Mouse (Mus musculus) heart, embryonic 11.5 days (tissue): ENCODE results near the gene Pdzd4. TPM values are rescaled to one million over a fixed set of nuclear protein-coding genes. Genes with fewer than 3 reads are reported as not detected.

Source experiments
- ATAC-seq: fragments of 200-750 bp; cut with Nextera tagmentation; replicated peaks from 2 replicates; pipeline ENCODE4 v1.8.0; 2017; ENCODE audit warnings: moderate library complexity; ENCODE audit not compliant: insufficient number of reproducible peaks, low FRiP score, low TSS enrichment
- H3K27ac ChIP-seq: fragments of 300-500 bp; sonication (generic); 2 replicates; pipeline ENCODE4 v1.5.1; 2014; ENCODE audit warnings: mild to moderate bottlenecking, low read depth, low read length
- H3K27me3 ChIP-seq: fragments of 300-500 bp; sonication (generic); 2 replicates; pipeline ENCODE4 v1.6.1; 2014; ENCODE audit warnings: mild to moderate bottlenecking, low read length, mixed read lengths; ENCODE audit not compliant: control insufficient read depth, insufficient read depth
- H3K36me3 ChIP-seq: fragments of 300-500 bp; sonication (generic); 2 replicates; pipeline ENCODE4 v1.6.1; 2014; ENCODE audit warnings: mild to moderate bottlenecking, low read length, moderate library complexity, mixed read lengths; ENCODE audit not compliant: control insufficient read depth, insufficient read depth
- H3K4me1 ChIP-seq: fragments of 300-500 bp; sonication (generic); 2 replicates; pipeline ENCODE4 v1.6.1; 2014; ENCODE audit warnings: low read length; ENCODE audit not compliant: control insufficient read depth, insufficient read depth
- H3K4me2 ChIP-seq: fragments of 300-500 bp; sonication (generic); 2 replicates; pipeline ENCODE4 v1.6.1; 2014; ENCODE audit warnings: mild to moderate bottlenecking, moderate library complexity
- H3K4me3 ChIP-seq: fragments of 300-500 bp; sonication (generic); 2 replicates; pipeline ENCODE4 v1.5.1; 2014; ENCODE audit warnings: low read depth, low read length
- H3K9ac ChIP-seq: fragments of 300-500 bp; sonication (generic); 2 replicates; pipeline ENCODE4 v1.6.1; 2014; ENCODE audit warnings: mild to moderate bottlenecking, low read depth, low read length, moderate library complexity
- H3K9me3 ChIP-seq: fragments of 300-500 bp; sonication (generic); replicated peaks from 2 replicates; pipeline ENCODE4 v1.6.1; 2016; ENCODE audit warnings: low read length; ENCODE audit not compliant: control insufficient read depth
- WGBS: fragments of 180-500 bp; shearing (Covaris S2); extraction: QIAGEN DNeasy Blood & Tissue Kit; methylation state at CpG from one replicate; pipeline ENCODE4 v1.1.7; 2014; ENCODE audit not compliant: insufficient replicate concordance; 5-methylcytosine and 5-hydroxymethylcytosine counted together
- polyA plus RNA-seq: library from polyadenylated mRNA; unstranded; fragments of >200 nt; fragmentation: Nextera tagmentation; extraction: Ambion mirVana; gene quantifications from 2 replicates; pipeline ENCODE4 v1.2.1, GENCODE M21; 2014

Gene Pdzd4
- polyA plus RNA-seq, 1 experiment from 2014 or later = 0.33 TPM

DNA sequence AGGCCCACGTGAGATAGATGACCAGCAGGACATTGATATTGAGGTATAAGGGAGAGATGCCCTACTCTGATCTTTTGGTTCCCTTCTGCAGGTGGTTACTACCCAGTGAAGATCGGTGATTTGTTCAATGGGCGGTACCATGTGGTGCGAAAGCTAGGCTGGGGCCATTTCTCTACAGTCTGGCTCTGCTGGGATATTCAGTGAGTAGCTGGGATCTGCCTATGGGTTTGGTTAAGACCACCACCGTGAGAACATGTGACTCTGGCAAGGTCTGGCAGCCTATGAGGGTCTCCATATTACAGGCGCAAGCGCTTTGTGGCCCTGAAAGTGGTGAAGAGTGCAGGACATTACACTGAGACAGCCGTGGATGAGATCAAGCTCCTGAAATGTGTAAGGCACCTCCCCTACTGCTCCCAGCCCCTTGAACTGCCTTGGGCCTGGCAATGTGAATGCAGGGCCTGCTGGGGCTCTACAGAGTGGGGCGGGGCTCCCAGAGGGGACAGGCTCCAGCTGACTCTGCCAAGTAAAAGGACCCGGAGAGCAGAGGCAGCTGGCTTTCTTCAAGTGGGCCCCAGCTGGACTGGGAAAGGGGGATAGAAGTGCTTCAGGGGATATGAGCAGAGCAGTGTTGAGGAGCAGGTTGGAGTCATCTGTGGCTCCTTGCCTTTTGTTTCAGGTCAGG, 49.8 kb downstream of the Pdzd4 start:
- Histone ChIP-seq H3K9me3 (no peaks in the 10 kb centered on the region), H3K4me1 (no peaks in the 10 kb centered on the region), H3K9ac (peak overlapping the region; percentile 69; the same call in 1 of the 2 replicates), H3K36me3 (no peaks in the 10 kb centered on the region), H3K27me3 (peaks cover 2% of the 10 kb centered on the region), H3K4me3 (peak overlapping the region; percentile 35), H3K27ac (peak overlapping the region; percentile 85), H3K4me2 (peak overlapping the region; percentile 54)
- WGBS = 58% methylated on average over 10 of the region's 10 CpGs
- ATAC-seq = no peak; the same call in 1 of the 2 replicates

DNA sequence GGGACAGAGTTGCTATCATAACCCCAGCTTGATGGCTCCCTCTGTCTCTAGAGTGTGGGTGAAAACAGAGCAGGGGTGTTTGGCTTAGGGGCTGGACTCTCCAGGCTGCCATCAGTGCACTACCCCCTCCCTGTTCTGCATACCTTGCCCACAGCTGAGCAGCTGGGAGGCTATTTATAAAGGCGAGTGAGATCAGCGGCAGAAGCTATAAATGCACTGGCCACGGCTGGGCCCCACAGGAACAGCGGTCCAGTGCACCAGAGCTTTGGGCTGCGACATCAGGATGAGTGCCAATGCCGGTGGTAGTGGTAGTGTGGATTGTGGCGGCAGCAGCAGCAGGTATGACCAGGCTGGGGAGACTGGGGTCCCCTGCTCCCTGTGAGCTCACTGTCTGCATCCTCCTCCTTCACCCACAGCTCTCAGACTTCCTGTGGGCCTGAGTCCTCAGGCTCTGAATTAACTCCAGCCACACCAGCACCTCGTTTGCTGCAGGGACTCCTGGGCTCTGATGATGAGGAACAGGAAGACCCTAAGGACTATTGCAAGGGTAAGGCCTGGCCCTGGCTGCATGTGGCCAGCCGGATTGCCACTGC, 50.5 kb downstream of the Pdzd4 start, which contains the start of gene Srpk3:
TSS of gene Srpk3 (plus strand) at position 238 of the 593 bp plus-strand sequence.
- Histone ChIP-seq H3K4me2 (peak within 1 kb of the TSS; percentile 54), H3K4me1 (no peaks in the 10 kb centered on the region), H3K4me3 (peak within 1 kb of the TSS; percentile 35), H3K9ac (peak within 1 kb of the TSS; percentile 69), H3K27ac (peak within 1 kb of the TSS; percentile 85), H3K27me3 (peaks cover 2% of the 10 kb centered on the region), H3K9me3 (no peaks in the 10 kb centered on the region), H3K36me3 (no peaks in the 10 kb centered on the region)
- ATAC-seq = peak; percentile 51; the same call in 1 of the 2 replicates
- WGBS = 34% methylated on average over 9 of the region's 9 CpGs

DNA sequence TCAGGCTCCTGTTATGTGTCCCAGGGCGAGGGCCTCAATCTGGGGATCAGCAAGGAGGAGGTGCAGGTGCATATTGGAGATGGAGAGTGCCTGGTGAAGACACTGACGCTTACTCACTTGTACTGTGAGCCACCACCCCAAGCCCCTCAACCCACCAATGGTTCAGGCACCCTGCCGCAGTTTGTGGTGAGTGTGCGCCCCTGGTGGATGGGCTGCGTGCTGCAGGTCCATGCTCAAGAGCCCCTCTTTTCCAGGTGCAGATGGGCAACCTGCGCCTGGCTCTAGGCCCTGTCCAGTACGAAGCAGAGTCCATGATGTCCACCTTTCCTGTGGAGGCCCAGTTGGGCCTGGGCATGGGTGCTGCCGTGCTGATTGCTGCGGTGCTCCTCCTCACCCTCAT, 57.5 kb downstream of the Pdzd4 start:
- H3K36me3 ChIP-seq = no peaks in the 10 kb centered on the region
- no peak overlapping the region for H3K4me2 ChIP-seq
- H3K9ac ChIP-seq = no peak overlapping the region
- ATAC-seq = no peak
- H3K27ac ChIP-seq = no peak overlapping the region
- H3K4me3 ChIP-seq = no peak overlapping the region
- H3K27me3 ChIP-seq = no peaks in the 10 kb centered on the region; the same call in 1 of the 2 replicates
- H3K4me1 ChIP-seq = peaks cover 4% of the 10 kb centered on the region
- no peaks in the 10 kb centered on the region for H3K9me3 ChIP-seq
- 51% methylated on average over 9 of the region's 9 CpGs for WGBS

DNA sequence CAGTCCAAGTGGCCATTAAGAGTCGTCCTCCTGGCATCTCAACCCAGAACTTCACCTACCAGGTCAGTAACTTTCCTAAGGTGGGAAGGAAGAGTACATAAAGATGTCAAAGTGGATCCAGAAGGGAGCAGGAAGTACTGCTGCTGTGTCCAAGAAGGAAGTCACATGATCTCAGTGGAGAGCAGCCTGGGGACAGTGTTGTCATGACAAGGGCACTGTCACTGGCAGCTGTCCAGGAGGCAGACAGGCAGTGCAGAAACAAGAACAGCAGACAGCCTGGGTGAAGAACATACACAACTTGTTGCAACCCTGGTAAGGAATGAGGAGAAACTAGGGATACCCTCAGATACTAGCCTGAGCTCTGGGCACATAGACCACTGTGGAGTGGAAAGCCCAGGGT, 59.5 kb downstream of the Pdzd4 start:
- H3K27ac ChIP-seq = no peak overlapping the region

DNA sequence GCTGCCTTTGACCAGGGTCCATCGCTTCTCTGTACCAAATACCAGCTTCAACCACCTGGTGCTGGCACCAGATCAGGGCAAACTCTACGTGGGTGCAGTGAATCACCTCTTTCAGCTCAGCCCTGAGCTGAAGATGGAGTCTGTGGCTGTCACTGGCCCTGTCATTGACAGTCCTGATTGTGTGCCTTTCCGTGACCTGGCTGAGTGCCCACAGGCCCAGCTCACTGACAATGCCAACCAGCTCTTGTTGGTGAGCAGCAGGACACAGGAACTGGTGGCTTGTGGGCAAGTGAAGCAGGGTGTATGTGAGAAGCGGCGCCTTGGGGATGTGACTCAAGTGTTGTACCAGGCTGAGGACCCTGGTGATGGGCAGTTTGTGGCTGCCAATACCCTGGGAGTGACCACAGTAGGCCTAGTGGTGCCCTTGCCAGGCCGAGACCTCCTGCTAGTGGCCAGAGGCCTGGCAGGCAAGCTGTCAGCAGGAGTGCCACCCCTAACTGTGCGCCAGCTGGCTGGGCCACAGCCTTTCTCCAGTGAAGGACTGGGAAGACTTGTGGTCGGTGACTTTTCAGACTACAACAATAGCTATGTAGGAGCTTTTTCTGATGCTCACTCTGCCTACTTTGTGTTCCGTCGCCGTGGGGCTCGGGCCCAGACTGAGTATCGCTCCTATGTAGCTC, 66.0 kb downstream of the Pdzd4 start:
- H3K4me3 ChIP-seq = no peak overlapping the region
- 0 out of 2 replicates have a peak, but pooled peaks cover 2% of the 10 kb centered on the region for H3K27me3 ChIP-seq
- WGBS = 79% methylated on average over 13 of the region's 13 CpGs
- H3K9me3 ChIP-seq = no peaks in the 10 kb centered on the region
- H3K4me2 ChIP-seq = no peak overlapping the region
- no peaks in the 10 kb centered on the region for H3K36me3 ChIP-seq
- no peak for ATAC-seq
- H3K9ac ChIP-seq = no peak overlapping the region
- no peaks in the 10 kb centered on the region for H3K4me1 ChIP-seq
- H3K27ac ChIP-seq = no peak overlapping the region

More for the DNA sequence above, 59.5 kb downstream of the Pdzd4 start:
- Histone ChIP-seq H3K9me3 (no peaks in the 10 kb centered on the region), H3K4me2 (no peak overlapping the region), H3K9ac (no peak overlapping the region), H3K4me3 (no peak overlapping the region), H3K4me1 (peaks cover 4% of the 10 kb centered on the region), H3K36me3 (no peaks in the 10 kb centered on the region), H3K27me3 (no peaks in the 10 kb centered on the region)
- WGBS = 69% methylated on average over 1 of the region's 1 CpGs
- ATAC-seq = no peak

DNA sequence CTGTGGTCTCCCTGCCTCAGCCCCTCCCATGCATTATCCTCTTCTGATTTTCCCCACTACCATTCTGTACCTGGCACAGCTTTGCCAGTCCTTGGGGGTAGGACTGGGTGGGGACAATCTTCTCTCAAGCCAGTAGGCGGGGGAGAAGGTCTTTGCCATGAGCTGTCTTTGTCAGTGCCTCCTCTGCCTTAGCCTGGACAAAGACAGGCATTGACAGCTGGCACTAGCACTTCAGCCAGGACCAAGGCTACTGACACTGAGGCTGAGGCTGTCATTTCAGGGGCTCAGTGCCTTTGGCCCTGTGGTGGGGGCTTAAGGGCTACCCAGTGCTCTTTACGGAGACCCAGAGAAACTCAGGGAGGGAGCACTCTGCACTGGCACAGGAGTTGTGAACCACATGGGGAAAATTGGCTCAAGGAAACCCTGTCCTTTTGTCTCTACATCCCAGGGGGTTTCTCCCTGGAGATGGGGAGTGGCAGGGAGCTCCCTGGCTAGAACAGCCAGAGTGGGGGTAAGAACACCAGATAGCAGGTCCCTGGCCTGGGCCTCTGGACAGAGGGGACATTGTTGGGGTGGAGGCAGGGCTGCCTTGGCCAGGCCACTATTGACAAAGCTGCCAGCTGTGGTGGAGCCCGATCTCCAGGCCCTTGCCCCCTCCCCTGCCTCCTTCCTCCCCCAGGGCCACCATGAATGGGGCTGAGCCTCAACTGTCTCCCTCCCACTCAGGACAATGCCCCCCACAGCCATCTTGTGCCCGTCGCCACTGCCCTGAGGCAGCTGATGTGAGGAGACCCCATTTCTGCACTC, 68.2 kb downstream of the Pdzd4 start, which contains the start of gene Plxnb3:
TSS of gene Plxnb3 (plus strand) at position 757 of the 807 bp plus-strand sequence.
- Histone ChIP-seq H3K4me1 (no peaks in the 10 kb centered on the region), H3K4me3 (no peak within 1 kb of the TSS), H3K9me3 (no peaks in the 10 kb centered on the region), H3K27ac (no peak within 1 kb of the TSS), H3K4me2 (no peak within 1 kb of the TSS), H3K36me3 (no peaks in the 10 kb centered on the region), H3K9ac (no peak within 1 kb of the TSS), H3K27me3 (0 out of 2 replicates have a peak, but pooled peaks cover 2% of the 10 kb centered on the region)
- WGBS = 62% methylated on average over 5 of the region's 5 CpGs
- no peak for ATAC-seq

DNA sequence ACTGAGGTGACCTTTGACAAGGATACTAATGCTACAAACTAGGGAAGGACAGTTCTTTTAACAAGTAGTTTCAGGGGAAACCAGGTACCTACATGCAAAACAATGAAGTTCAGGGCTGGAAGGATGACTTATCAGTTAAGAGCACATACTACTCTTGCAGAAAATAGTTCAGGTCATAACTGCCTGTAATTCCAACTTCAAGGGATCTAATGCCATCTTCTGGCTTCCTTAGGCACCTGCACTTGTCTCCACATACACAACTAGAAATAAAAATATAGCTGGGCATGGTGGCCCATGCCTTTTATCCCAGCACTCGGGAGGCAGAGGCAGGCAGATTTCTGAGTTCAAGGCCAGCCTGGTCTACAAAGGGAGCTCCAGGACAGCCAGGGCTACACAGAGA, 75.8 kb downstream of the Pdzd4 start:
- no peak overlapping the region for H3K9ac ChIP-seq
- no peak overlapping the region for H3K4me2 ChIP-seq
- no peaks in the 10 kb centered on the region for H3K4me1 ChIP-seq
- 89% methylated on average over 1 of the region's 1 CpGs for WGBS
- H3K9me3 ChIP-seq = no peaks in the 10 kb centered on the region
- no peak overlapping the region for H3K27ac ChIP-seq
- H3K27me3 ChIP-seq = no peaks in the 10 kb centered on the region
- no peak overlapping the region for H3K4me3 ChIP-seq
- no peaks in the 10 kb centered on the region for H3K36me3 ChIP-seq
- ATAC-seq = no peak
